Mouse (Mus musculus): ENCODE results near the gene Cep128.

- TF ChIP-seq CTCF (IDR thresholded peaks at IDR 0.05; ENCODE audit: low read depth, low read length): no peak
- no peak for TF ChIP-seq POLR2A (IDR thresholded peaks at IDR 0.05; ENCODE audit: extremely low read depth, insufficient read depth, low read length)
Measured at GRCm38 (mm10) chr12:90997539-90997938, 386.7 kb downstream of the Cep128 start.
